Mouse (Mus musculus) induced T-regulatory cell, adult 2 months (primary cell): ENCODE measurements around the gene Paics.
"Not testable (repeated sequence)": the region's sequence is repeated elsewhere in the genome, so short reads cannot be mapped to it uniquely, and the experiment has no call there.

Experiments
- DNase-seq: peaks from one replicate; pipeline ENCODE4 v3.0.0-alpha.2; 2012; ENCODE audit warnings: low read depth

Paics gene

DNA sequence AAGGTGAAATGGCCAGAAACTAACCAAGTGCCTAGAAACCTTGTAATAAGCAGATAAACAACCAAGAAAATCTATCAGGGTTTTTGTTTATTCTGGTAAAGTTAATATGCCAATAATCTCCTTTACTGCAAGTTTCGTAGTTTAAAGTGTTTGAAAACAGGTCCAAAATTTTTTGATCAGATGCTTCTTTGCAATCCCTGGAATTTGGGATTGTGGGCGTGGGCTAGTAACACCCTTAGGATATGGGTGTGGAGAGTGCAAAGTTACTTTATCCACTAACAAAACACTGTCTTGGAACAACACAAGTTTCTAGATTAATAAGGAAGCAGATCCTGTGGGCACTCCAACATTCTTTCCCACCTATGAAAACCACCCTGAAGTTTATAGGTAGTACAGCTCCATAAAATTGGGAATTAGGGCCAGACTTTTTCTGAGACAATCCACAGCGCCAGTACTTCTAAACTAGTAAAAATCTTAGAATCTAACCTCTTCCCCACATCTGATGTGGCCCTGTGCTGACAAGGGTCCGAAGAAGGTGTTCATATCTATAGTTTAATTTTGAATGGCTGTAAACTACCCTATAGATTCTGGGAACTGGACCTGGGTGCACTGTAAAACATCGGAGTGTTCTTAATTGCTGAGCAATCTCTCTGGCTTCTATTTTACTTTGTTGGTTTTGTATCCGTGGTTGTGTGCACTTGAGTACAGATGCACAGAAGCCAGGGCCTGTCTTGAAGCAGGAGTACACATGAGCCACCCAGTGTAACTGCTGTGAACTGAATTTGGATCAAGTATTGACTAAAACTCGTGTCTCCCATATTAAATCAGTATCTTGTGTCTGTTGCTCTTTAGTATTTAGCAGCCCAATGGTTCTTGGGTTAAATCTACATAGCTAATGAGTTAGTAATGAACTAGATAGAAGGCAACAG, 1.3 kb downstream of the Paics start:
- DNase-seq: peak; percentile 21

GRCm38 (mm10) chr5:76953794-76954193, 2.7 kb downstream of the Paics start:
- no peak for DNase-seq

- DNase-seq: no peak
These were observed 3.3 kb downstream of the Paics start for GRCm38 (mm10) chr5:76954271-76954900.

- no peak for DNase-seq
These were observed 4.4 kb downstream of the Paics start for GRCm38 (mm10) chr5:76955474-76955873.

GRCm38 (mm10) chr5:76957954-76958353, 6.8 kb downstream of the Paics start:
- peak; percentile 33 for DNase-seq

- no peak for DNase-seq
These were observed 8.5 kb downstream of the Paics start for GRCm38 (mm10) chr5:76959587-76959986.

GRCm38 (mm10) chr5:76962545-76962944, 11.4 kb downstream of the Paics start:
- DNase-seq: no peak

GRCm38 (mm10) chr5:76964651-76965050, 13.5 kb downstream of the Paics start:
- DNase-seq: no peak

GRCm38 (mm10) chr5:76969250-76969649, 18.1 kb downstream of the Paics start:
- no peak for DNase-seq

DNA sequence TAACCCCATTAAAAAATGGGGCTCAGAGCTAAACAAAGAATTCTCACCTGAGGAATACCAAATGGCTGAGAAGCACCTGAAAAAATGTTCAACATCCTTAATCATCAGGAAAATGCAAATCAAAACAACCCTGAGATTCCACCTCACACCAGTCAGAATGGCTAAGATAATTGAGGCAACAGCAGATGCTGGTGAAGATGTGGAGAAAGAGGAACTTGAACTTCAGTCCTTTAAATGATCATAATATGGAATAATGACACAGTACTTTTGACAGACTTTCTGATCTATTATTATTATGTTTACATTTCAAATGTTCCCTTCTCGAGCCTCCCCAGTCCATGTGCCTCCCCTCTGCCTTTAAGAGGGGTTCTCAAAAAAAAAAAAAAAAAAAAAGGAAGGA, 20.0 kb downstream of the Paics start:
- DNase-seq: not testable (repeated sequence)

- DNase-seq: peak; percentile 39
These were observed 22.4 kb downstream of the Paics start for GRCm38 (mm10) chr5:76973488-76973887.

- no peak for DNase-seq
These were observed 23.1 kb downstream of the Paics start for GRCm38 (mm10) chr5:76974207-76974553.

GRCm38 (mm10) chr5:76974554-76975285, 23.6 kb downstream of the Paics start, which contains the start of gene Srp72:
TSS of gene Srp72 (plus strand) at chr5:76974683.
- DNase-seq: peak; percentile 93

GRCm38 (mm10) chr5:76975736-76976135, 24.6 kb downstream of the Paics start:
- DNase-seq: peak; percentile 45

DNA sequence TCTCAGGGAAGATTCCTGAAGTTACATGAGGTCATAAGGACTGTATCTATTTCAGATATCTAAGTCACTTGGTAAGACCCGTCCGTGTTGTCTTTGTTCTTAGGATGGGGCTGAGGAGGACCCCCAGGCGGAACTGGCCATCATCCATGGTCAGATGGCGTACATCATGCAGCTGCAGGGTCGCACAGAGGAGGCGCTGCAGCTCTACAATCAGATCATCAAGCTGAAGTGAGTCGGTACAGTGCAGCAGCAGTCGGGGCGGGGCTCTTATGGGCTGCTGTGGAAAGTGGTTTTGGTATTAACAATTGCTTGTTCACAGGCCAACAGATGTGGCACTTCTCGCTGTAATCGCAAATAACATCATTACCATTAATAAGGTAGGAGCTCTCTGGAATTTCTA, 32.9 kb downstream of the Paics start:
- DNase-seq: no peak

- DNase-seq: no peak
These were observed 39.7 kb downstream of the Paics start for GRCm38 (mm10) chr5:76990789-76991188.

GRCm38 (mm10) chr5:76993174-76993814, 42.2 kb downstream of the Paics start:
- no peak for DNase-seq

- DNase-seq: peak; percentile 37
These were observed 47.3 kb downstream of the Paics start for GRCm38 (mm10) chr5:76998416-76998815.

- no peak for DNase-seq
These were observed 50.1 kb downstream of the Paics start for GRCm38 (mm10) chr5:77001192-77001591.

GRCm38 (mm10) chr5:77004051-77004821, 53.1 kb downstream of the Paics start, which contains the start of gene Arl9:
TSS of gene Arl9 (plus strand) at chr5:77004055.
- DNase-seq: no peak

DNA sequence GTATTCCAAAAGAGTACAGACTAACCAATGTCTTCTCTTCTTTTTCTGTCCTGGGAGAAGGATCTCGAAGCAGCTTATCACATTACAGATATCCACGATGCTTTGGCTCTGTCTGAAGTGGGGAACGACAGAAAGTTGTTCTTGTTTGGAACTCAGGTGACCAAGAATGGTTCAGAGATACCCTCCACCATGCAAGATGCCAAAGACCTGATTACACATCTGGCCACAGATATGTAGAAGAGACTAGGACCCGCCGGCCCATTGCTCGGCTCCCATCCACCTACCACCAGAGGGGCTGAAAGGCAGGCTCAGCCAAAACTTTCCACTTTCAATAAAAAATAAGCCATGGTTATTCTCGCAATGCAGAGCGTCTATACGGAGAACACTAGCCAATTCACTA, 59.2 kb downstream of the Paics start:
- DNase-seq: no peak
